Mouse (Mus musculus) bone marrow macrophage, adult 2 months (primary cell): ENCODE results near the gene Fam24a.
A peak's percentile ranks its signal among the peaks of the same experiment; 100 is the strongest.

Source experiments
- CTCF ChIP-seq: IDR thresholded peaks from 2 replicates; pipeline ENCODE4 v1.5.1; 2012; ENCODE audit warnings: low read depth, mild to moderate bottlenecking, low read length, moderate library complexity
- POLR2A ChIP-seq: IDR thresholded peaks from 2 replicates; pipeline ENCODE4 v1.6.1; 2012; ENCODE audit warnings: mild to moderate bottlenecking, low read depth, low read length, borderline replicate concordance

- TF ChIP-seq CTCF (peak; percentile 44; the same call in 1 of the 2 replicates), POLR2A (no peak)
Measured at GRCm38 (mm10) chr7:131370648-131371469, 37.2 kb downstream of the Fam24a start, which contains the start of gene Pstk.
